Mouse (Mus musculus) CH12.LX (cell line): ENCODE measurements at regions not wholly inside any gene's neighbourhood (a gene's known extent, or its start where the extent isn't known, plus 50 kb on each side); places are given as distances from the start of the nearest gene placed in this dataset.

Source experiments
- DNase-seq: peaks from one replicate; pipeline ENCODE4 v3.0.0-alpha.2; 2013; ENCODE audit errors: extremely low read depth
- H3K27ac ChIP-seq: 2 replicates; pipeline ENCODE4 v1.5.1; 2012; ENCODE audit warnings: low read depth, mild to moderate bottlenecking, control low read depth, moderate library complexity; ENCODE audit not compliant: insufficient read depth
- H3K27me3 ChIP-seq: replicated peaks from 2 replicates; pipeline ENCODE3; 2012; ENCODE audit warnings: inconsistent platforms
- H3K36me3 ChIP-seq, 2 experiments: replicated peaks in 1 of 2; 2 replicates each; pipeline versions ENCODE3 to v1.6.1; 2012; ENCODE audit warnings: inconsistent platforms in 1 of 2, low read length in 1 of 2, mild to moderate bottlenecking in 1 of 2, mixed read lengths in 1 of 2, moderate library complexity in 1 of 2; ENCODE audit not compliant: control insufficient read depth in 1 of 2, insufficient read depth in 1 of 2
- H3K4me1 ChIP-seq, 2 experiments: 2 replicates each; pipeline ENCODE4 v1.6.1; 2012; ENCODE audit warnings: inconsistent platforms in 1 of 2, moderate library complexity in 1 of 2; ENCODE audit not compliant: insufficient read depth in 2 of 2, control insufficient read depth in 1 of 2
- H3K4me2 ChIP-seq: 2 replicates; pipeline ENCODE4 v1.6.1; 2012; ENCODE audit warnings: low read depth, mild to moderate bottlenecking, control low read depth; ENCODE audit not compliant: poor library complexity, insufficient read depth, severe bottlenecking
- H3K4me3 ChIP-seq, 3 experiments: fragments of 150-350 bp in 1 of 3; sonication (generic) in 1 of 3; replicated peaks in 1 of 3; 2 replicates each; pipeline versions ENCODE3 to v1.5.1; 2011 to 2012; ENCODE audit warnings: low read depth in 2 of 3, low read length in 2 of 3, mild to moderate bottlenecking in 2 of 3, moderate library complexity in 2 of 3, control low read depth in 1 of 3, improper control_type of control experiment in 1 of 3, inconsistent platforms in 1 of 3, mixed read lengths in 1 of 3; ENCODE audit not compliant: poor library complexity in 1 of 3
- H3K79me2 ChIP-seq: replicated peaks from 2 replicates; pipeline ENCODE4 v1.6.1; 2012; ENCODE audit warnings: mild to moderate bottlenecking, moderate library complexity; ENCODE audit not compliant: control insufficient read depth, poor library complexity, insufficient read depth, severe bottlenecking; ENCODE audit errors: extremely low read depth
- H3K9ac ChIP-seq: 2 replicates; pipeline ENCODE4 v1.6.1; 2012; ENCODE audit warnings: low read depth, mild to moderate bottlenecking, control low read depth, moderate library complexity; ENCODE audit not compliant: insufficient read depth
- H3K9me3 ChIP-seq: replicated peaks from 2 replicates; pipeline ENCODE3; 2012; ENCODE audit warnings: low read length, inconsistent platforms, mixed read lengths
- BHLHE40 ChIP-seq: IDR thresholded peaks from 2 replicates; pipeline ENCODE4 v1.6.1; 2011; ENCODE audit warnings: mild to moderate bottlenecking, low read depth, low read length, improper control_type of control experiment
- CHD1 ChIP-seq: IDR thresholded peaks from 2 replicates; pipeline ENCODE4 v1.6.1; 2012; ENCODE audit warnings: low read depth, low read length, improper control_type of control experiment, inconsistent platforms
- CHD2 ChIP-seq: IDR thresholded peaks from 2 replicates; pipeline ENCODE4 v1.6.1; 2011; ENCODE audit warnings: low read length, improper control_type of control experiment
- CTCF ChIP-seq, 2 experiments: IDR thresholded peaks in 1 of 2; conservative IDR thresholded peaks in 1 of 2; 2 replicates each; pipeline ENCODE4 v1.5.1; 2011 to 2012; ENCODE audit warnings: low read depth in 2 of 2, low read length in 2 of 2, improper control_type of control experiment in 1 of 2, inconsistent platforms in 1 of 2, mild to moderate bottlenecking in 1 of 2, moderate library complexity in 1 of 2
- ELF1 ChIP-seq: IDR thresholded peaks from 2 replicates; pipeline ENCODE4 v1.6.1; 2014; ENCODE audit warnings: low read depth, mild to moderate bottlenecking, inconsistent platforms, low read length, improper control_type of control experiment
- ETS1 ChIP-seq: conservative IDR thresholded peaks from 2 replicates; pipeline ENCODE4 v1.6.1; 2012; ENCODE audit warnings: low read depth, mild to moderate bottlenecking, inconsistent platforms, low read length, improper control_type of control experiment, moderate library complexity
- IRF4 ChIP-seq: IDR thresholded peaks from 2 replicates; pipeline ENCODE4 v1.6.1; 2014; ENCODE audit warnings: low read depth, mild to moderate bottlenecking, inconsistent platforms, low read length, improper control_type of control experiment
- JUN ChIP-seq: IDR thresholded peaks from 2 replicates; pipeline ENCODE4 v1.6.1; 2011; ENCODE audit warnings: low read depth, mild to moderate bottlenecking, low read length, improper control_type of control experiment, moderate library complexity; ENCODE audit not compliant: insufficient read depth
- JUND ChIP-seq: conservative IDR thresholded peaks from 2 replicates; pipeline ENCODE4 v1.6.1; 2011; ENCODE audit warnings: low read depth, low read length, improper control_type of control experiment
- KAT2A ChIP-seq: IDR thresholded peaks from 2 replicates; pipeline ENCODE4 v1.6.1; 2012; ENCODE audit warnings: low read length, improper control_type of control experiment, inconsistent platforms; ENCODE audit not compliant: insufficient replicate concordance
- MAFK ChIP-seq: IDR thresholded peaks from 2 replicates; pipeline ENCODE4 v1.6.1; 2011; ENCODE audit warnings: low read length, improper control_type of control experiment; ENCODE audit not compliant: insufficient replicate concordance
- MAZ ChIP-seq: IDR thresholded peaks from 2 replicates; pipeline ENCODE4 v1.6.1; 2012; ENCODE audit warnings: low read depth, mild to moderate bottlenecking, inconsistent platforms, low read length, improper control_type of control experiment, moderate library complexity
- MEF2A ChIP-seq: IDR thresholded peaks from 2 replicates; pipeline ENCODE4 v1.6.1; 2014; ENCODE audit warnings: low read depth, mild to moderate bottlenecking, inconsistent platforms, low read length, improper control_type of control experiment, borderline replicate concordance
- NELFE ChIP-seq: IDR thresholded peaks from 2 replicates; pipeline ENCODE4 v1.6.1; 2011; ENCODE audit warnings: low read depth, low read length, improper control_type of control experiment
- POLR2AphosphoS2 ChIP-seq: IDR thresholded peaks from 2 replicates; pipeline ENCODE4 v1.6.1; 2011; ENCODE audit warnings: low read depth, low read length, improper control_type of control experiment
- RAD21 ChIP-seq: IDR thresholded peaks from 2 replicates; pipeline ENCODE4 v1.6.1; 2011; ENCODE audit warnings: low read depth, mild to moderate bottlenecking, low read length, improper control_type of control experiment, moderate library complexity
- SMC3 ChIP-seq: IDR thresholded peaks from 2 replicates; pipeline ENCODE4 v1.6.1; 2011; ENCODE audit warnings: low read depth, low read length, improper control_type of control experiment
- UBTF ChIP-seq: IDR thresholded peaks from 2 replicates; pipeline ENCODE4 v1.6.1; 2012; ENCODE audit warnings: low read depth, mild to moderate bottlenecking, inconsistent platforms, low read length, improper control_type of control experiment, moderate library complexity
- USF1 ChIP-seq: IDR thresholded peaks from 2 replicates; pipeline ENCODE4 v1.6.1; 2014; ENCODE audit warnings: low read depth, mild to moderate bottlenecking, inconsistent platforms, low read length, improper control_type of control experiment
- ZC3H11A ChIP-seq: IDR thresholded peaks from 2 replicates; pipeline ENCODE4 v1.6.1; 2012; ENCODE audit warnings: low read depth, mild to moderate bottlenecking, inconsistent platforms, low read length, improper control_type of control experiment
- ZMIZ1 ChIP-seq: IDR thresholded peaks from 2 replicates; pipeline ENCODE4 v1.6.1; 2012; ENCODE audit warnings: low read depth, mild to moderate bottlenecking, inconsistent platforms, low read length, improper control_type of control experiment
- dilution Hi-C: fragments of 300-500 bp; cut with MboI; formaldehyde crosslinking; loops from 2 replicates; pipeline ENCODE4 v1.14.3; 2020; ENCODE audit warnings: low sequenced_read_pairs; ENCODE audit not compliant: extremely low pct_unique_long_range_greater_than_20kb, extremely low pct_ligation_motif_present
- in situ Hi-C: fragments of 300-500 bp; cut with MboI; formaldehyde crosslinking; loops from 3 replicates; pipeline ENCODE4 v1.14.3; 2019; ENCODE audit warnings: low sequenced_read_pairs, low pct_ligation_motif_present, low pct_unique_long_range_greater_than_20kb, mixed read lengths

DNA sequence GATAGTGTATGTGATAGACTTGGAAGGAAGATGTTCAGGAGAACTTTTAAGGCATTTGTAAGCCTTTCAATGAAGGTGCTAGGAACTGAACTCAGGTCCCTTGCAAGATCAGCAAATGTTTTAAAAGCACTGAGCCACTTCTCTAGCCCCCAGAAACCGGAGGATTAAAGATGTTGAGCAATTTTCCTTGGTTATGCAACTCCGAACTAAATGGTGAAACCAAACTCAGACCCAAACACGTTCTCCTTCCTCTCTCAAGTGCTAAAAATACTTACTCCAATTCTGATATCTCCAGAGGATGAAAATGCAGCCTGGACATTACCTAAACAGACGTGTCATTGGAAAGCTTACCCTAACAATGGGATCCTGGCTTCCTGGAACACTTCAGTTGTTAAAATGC lies 378.8 kb downstream of the Kcnj2 start:
- H3K79me2 ChIP-seq, result no peaks in the 10 kb centered on the region
- H3K9ac ChIP-seq, result no peak overlapping the region
- H3K36me3 ChIP-seq, result no peaks in the 10 kb centered on the region
- no peak overlapping the region for H3K27ac ChIP-seq
- dilution Hi-C loops, result no loop called here
- in situ Hi-C loops, result loop anchor here (25.0 kb wide), 2 partner anchors 382 to 907 kb away; partner anchors contain the start of gene Kcnj2
- no peaks in the 10 kb centered on the region for H3K9me3 ChIP-seq
- H3K4me2 ChIP-seq, result no peak overlapping the region
- H3K27me3 ChIP-seq, result no peaks in the 10 kb centered on the region
- DNase-seq, result no peak
- H3K4me3 ChIP-seq, result no peak overlapping the region
- TF ChIP-seq ZMIZ1 (no peak), CHD1 (no peak), BHLHE40 (no peak), USF1 (no peak), CTCF (conservative IDR thresholded peaks at IDR 0.05 in 1 of 2, IDR thresholded peaks at IDR 0.05 in 1 of 2; ENCODE audit: low read depth in 2 of 2, low read length in 2 of 2) (no peak), CHD2 (no peak), SMC3 (no peak)
- peaks cover 0 to 7% of the 10 kb centered on the region in 2 experiments; a peak in 2 of 4 replicates for H3K4me1 ChIP-seq

DNA sequence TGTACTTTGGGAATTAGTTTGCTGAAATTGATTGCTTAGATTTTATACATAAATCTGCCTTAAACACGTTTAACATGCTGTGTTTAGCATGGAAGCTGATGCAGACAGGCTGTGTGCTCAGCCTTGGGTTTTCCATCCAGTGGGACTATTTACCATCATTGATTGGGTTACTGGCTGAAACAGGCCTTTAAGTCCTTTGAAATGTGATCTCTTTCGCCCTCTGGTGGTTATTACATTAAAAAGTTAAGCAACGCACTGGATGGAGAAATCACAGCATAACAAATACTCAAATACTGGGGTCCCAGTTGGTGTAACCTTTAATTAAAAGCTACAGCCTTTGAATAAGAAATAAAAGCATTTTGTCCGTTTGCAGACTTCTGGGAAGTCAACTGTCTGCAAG lies 379.8 kb downstream of the Kcnj2 start:
- Histone ChIP-seq H3K36me3 (no peaks in the 10 kb centered on the region), H3K9me3 (no peaks in the 10 kb centered on the region), H3K9ac (no peak overlapping the region), H3K27ac (no peak overlapping the region), H3K4me3 (no peak overlapping the region), H3K27me3 (no peaks in the 10 kb centered on the region), H3K4me1 (peaks cover 0 to 7% of the 10 kb centered on the region in 2 experiments; a peak in 2 of 4 replicates), H3K79me2 (no peaks in the 10 kb centered on the region), H3K4me2 (no peak overlapping the region)
- in situ Hi-C loops (loop anchor here (25.0 kb wide), 2 partner anchors 383 to 908 kb away; partner anchors contain the start of gene Kcnj2), dilution Hi-C loops (no loop called here)
- TF ChIP-seq MEF2A (no peak), JUND (no peak), SMC3 (peak; percentile 79), RAD21 (peak; percentile 83), CHD2 (no peak), JUN (no peak), CTCF (conservative IDR thresholded peaks at IDR 0.05 in 1 of 2, IDR thresholded peaks at IDR 0.05 in 1 of 2; ENCODE audit: low read depth in 2 of 2, low read length in 2 of 2) (peak; percentile 49 to 74; a peak in 3 of 4 replicates), ETS1 (no peak), IRF4 (no peak), MAFK (no peak), ZC3H11A (peak; percentile 13; the same call in 1 of the 2 replicates), NELFE (no peak), MAZ (no peak), UBTF (no peak), ELF1 (no peak), ZMIZ1 (no peak), POLR2AphosphoS2 (no peak), CHD1 (no peak), KAT2A (no peak), USF1 (no peak)
- peak; percentile 70 for DNase-seq
